Mouse (Mus musculus) C2C12 (cell line): ENCODE results near the gene Lpin2.

Experiments
- CEBPB ChIP-seq: IDR thresholded peaks from one replicate; pipeline ENCODE4 v1.6.1; 2011; ENCODE audit warnings: low read depth, mild to moderate bottlenecking, control low read depth, moderate library complexity
- CTCF ChIP-seq: IDR thresholded peaks from one replicate; pipeline ENCODE4 v1.5.1; 2011; ENCODE audit not compliant: control insufficient read depth, insufficient read depth, insufficient read length
- MYOD1 ChIP-seq: IDR thresholded peaks from one replicate; pipeline ENCODE4 v1.6.1; 2011; ENCODE audit warnings: low read depth; ENCODE audit not compliant: control insufficient read depth, insufficient read length
- USF1 ChIP-seq: IDR thresholded peaks from one replicate; pipeline ENCODE4 v1.6.1; 2011; ENCODE audit warnings: low read depth, mild to moderate bottlenecking, control low read depth, moderate library complexity

- TF ChIP-seq CTCF, result no peak
- TF ChIP-seq USF1, result no peak
- no peak for TF ChIP-seq CEBPB
- TF ChIP-seq MYOD1, result no peak
Observed at GRCm38 (mm10) chr17:71160244-71160995, 21.9 kb upstream of the Lpin2 start.
